Mouse (Mus musculus): Measurements from ENCODE around the gene BC030867. TPM values are rescaled to one million over a fixed set of nuclear protein-coding genes. Genes with fewer than 3 reads are reported as not detected.
A peak's percentile ranks its signal among the peaks of the same experiment; 100 is the strongest.

BC030867 gene
- total and polyA plus RNA-seq, 2 experiments, result 0.38 TPM; not detected in 1

DNA sequence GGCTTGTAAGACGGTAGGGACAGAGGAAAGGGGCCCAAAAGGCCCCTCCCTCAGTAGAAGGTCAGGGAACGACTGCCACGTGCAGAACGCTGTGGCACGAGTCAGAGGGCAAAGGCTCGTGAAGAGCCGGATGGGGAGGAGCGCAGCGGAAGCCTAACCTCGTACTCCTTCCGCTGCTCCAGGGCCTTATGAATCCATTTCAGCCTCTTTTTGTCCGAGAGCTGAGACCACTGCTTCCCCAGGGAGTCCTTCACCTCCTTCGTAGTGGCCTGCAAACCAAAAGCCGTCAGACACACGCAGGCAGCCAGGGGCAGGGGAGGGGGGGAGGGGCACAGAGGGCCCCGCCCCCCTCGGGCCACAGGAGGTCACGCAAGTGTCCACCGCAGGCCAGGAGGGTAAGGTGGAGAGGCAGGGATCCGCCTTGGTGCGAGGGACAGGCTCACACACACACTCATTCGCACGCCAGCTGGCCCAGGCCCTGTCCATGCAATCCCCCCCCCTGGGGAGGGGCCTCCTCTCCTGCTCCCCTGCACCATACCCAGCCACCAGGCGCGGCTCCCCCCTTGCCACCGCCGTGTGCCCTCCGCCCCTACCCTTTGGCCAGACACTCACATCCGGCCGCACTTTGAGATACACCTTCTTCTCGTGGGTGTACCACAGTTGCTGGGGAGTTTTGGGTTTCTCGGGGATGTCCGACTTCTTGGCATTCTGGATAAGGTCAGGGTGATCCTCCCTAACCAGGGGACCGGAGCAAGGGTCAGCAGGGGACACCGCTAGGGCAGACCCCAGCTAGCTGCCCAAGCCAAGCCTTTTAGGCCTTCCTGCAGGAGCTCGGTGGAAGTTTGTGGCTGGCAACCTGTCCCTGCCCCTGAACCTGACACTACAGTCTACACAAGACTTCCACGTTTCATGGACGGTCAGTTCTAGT is 62.4 kb downstream of the BC030867 start:
- Histone ChIP-seq H3K27ac (replicated peaks; ENCODE audit: insufficient read depth, low read depth, low read length) (peak overlapping the region; percentile 56; the same call in 1 of the 2 replicates), H3K36me3 (ENCODE audit: control insufficient read depth, insufficient read depth, low read length) (peaks cover 19% of the 10 kb centered on the region), H3K9ac (ENCODE audit: low read depth, low read length) (peak overlapping the region; percentile 46), H3K27me3 (ENCODE audit: control insufficient read depth, insufficient read depth, low read length) (no peaks in the 10 kb centered on the region), H3K79me2 (ENCODE audit: control insufficient read depth, insufficient read depth, low read length) (peaks cover under 1% of the 10 kb centered on the region; the same call in 1 of the 2 replicates), H3K4me3 (ENCODE audit: insufficient read depth, low read depth, low read length) (peak overlapping the region; percentile 22), H3K4me1 (ENCODE audit: control insufficient read depth, insufficient read depth, low read length) (peaks cover 5% of the 10 kb centered on the region)
- WGBS, result 43% methylated on average over 38 of the region's 38 CpGs
- peak; percentile 59 for DNase-seq (ENCODE audit: extremely low read depth, low read depth, low spot score)
- TF ChIP-seq POLR2A (IDR thresholded peaks at IDR 0.05; ENCODE audit: extremely low read depth, insufficient read depth, low read length) (no peak), CTCF (IDR thresholded peaks at IDR 0.05; ENCODE audit: low read depth, low read length) (no peak)

DNA sequence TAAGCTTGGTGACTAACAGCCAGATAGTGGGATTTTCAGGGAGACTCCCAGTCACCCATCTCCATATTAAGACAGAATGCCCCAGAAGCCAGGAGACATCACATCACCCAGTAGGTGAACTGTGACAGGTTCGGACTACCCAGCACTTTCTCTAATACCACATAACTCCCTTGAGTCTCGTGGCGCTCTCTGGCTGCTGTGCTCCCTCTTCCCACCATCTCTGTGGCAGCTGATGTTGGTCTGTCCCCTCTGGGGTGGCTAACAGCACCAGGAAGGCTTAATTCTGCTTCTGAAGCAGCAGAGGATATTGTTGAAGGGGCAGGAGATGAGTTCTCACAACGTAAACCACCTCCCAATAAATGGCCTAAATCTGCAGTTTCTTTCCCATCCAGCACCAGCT is 63.3 kb downstream of the BC030867 start:
- Histone ChIP-seq H3K79me2 (ENCODE audit: control insufficient read depth, insufficient read depth, low read length) (peaks cover 8% of the 10 kb centered on the region), H3K4me1 (ENCODE audit: control insufficient read depth, insufficient read depth, low read length) (peaks cover 8% of the 10 kb centered on the region), H3K36me3 (ENCODE audit: control insufficient read depth, insufficient read depth, low read length) (peaks cover 19% of the 10 kb centered on the region), H3K27me3 (ENCODE audit: control insufficient read depth, insufficient read depth, low read length) (no peaks in the 10 kb centered on the region), H3K27ac (replicated peaks; ENCODE audit: insufficient read depth, low read depth, low read length) (no peak overlapping the region), H3K9ac (ENCODE audit: low read depth, low read length) (no peak overlapping the region), H3K4me3 (ENCODE audit: insufficient read depth, low read depth, low read length) (no peak overlapping the region)
- no peak for DNase-seq (ENCODE audit: extremely low read depth, low read depth, low spot score)
- TF ChIP-seq POLR2A (IDR thresholded peaks at IDR 0.05; ENCODE audit: extremely low read depth, insufficient read depth, low read length), result no peak
- TF ChIP-seq CTCF (IDR thresholded peaks at IDR 0.05; ENCODE audit: low read depth, low read length), result no peak
- 94% methylated on average over 4 of the region's 4 CpGs for WGBS

DNA sequence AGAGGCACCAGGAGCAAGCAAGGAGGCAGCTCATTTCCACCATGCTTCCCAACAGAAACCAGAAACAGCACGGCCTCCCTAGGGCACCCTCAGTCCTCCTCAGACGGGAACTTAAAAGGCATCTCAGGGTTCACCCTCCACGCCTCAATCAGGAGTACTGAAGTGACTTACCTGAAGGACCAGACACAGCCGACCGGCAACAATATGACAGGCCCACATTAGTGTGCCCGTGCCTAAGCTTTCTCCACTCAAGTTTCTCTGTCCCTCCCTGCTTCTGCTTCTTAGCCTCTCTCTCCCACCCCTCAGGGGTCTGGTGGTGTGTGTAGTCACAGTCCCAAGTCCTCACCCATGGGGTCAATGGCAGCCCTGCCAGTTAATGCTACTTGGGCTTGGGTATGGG is 63.9 kb downstream of the BC030867 start:
- Histone ChIP-seq H3K9ac (ENCODE audit: low read depth, low read length) (no peak overlapping the region), H3K4me1 (ENCODE audit: control insufficient read depth, insufficient read depth, low read length) (peaks cover 8% of the 10 kb centered on the region), H3K36me3 (ENCODE audit: control insufficient read depth, insufficient read depth, low read length) (peaks cover 14% of the 10 kb centered on the region)

DNA sequence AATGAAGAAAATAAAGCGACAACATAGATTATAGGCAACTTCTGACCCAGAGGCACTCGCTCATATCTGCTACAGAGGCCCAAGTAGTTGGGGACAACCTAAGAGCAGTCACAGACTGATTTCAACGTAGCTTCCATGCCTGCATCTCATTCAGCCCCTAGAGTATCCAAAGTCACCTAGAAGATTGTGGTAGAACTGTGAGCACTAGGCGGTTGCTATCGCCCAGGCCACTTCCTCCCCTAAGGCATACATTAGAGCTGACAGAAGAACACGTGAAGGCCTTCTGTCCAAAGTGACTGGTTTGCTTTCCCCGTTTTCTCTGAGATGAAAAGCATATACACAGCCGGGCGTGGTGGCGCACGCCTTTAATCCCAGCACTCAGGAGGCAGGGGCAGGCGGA is 65.6 kb downstream of the BC030867 start:
- Histone ChIP-seq H3K79me2 (ENCODE audit: control insufficient read depth, insufficient read depth, low read length) (peaks cover 14% of the 10 kb centered on the region), H3K4me1 (ENCODE audit: control insufficient read depth, insufficient read depth, low read length) (peaks cover 8% of the 10 kb centered on the region), H3K9ac (ENCODE audit: low read depth, low read length) (no peak overlapping the region), H3K27ac (replicated peaks; ENCODE audit: insufficient read depth, low read depth, low read length) (no peak overlapping the region), H3K27me3 (ENCODE audit: control insufficient read depth, insufficient read depth, low read length) (no peaks in the 10 kb centered on the region), H3K36me3 (ENCODE audit: control insufficient read depth, insufficient read depth, low read length) (peaks cover 13% of the 10 kb centered on the region), H3K4me3 (ENCODE audit: insufficient read depth, low read depth, low read length) (no peak overlapping the region)
- 93% methylated on average over 12 of the region's 12 CpGs for WGBS
- no peak for DNase-seq (ENCODE audit: extremely low read depth, low read depth, low spot score)
- TF ChIP-seq POLR2A (IDR thresholded peaks at IDR 0.05; ENCODE audit: extremely low read depth, insufficient read depth, low read length), result no peak
- no peak for TF ChIP-seq CTCF (IDR thresholded peaks at IDR 0.05; ENCODE audit: low read depth, low read length)

More for the DNA sequence above, 63.9 kb downstream of the BC030867 start:
- 94% methylated on average over 6 of the region's 6 CpGs for WGBS
- H3K27ac ChIP-seq (replicated peaks; ENCODE audit: insufficient read depth, low read depth, low read length), result no peak overlapping the region
- no peaks in the 10 kb centered on the region for H3K27me3 ChIP-seq (ENCODE audit: control insufficient read depth, insufficient read depth, low read length)
- H3K4me3 ChIP-seq (ENCODE audit: insufficient read depth, low read depth, low read length), result no peak overlapping the region
- DNase-seq (ENCODE audit: extremely low read depth, low read depth, low spot score), result no peak
- TF ChIP-seq POLR2A (IDR thresholded peaks at IDR 0.05; ENCODE audit: extremely low read depth, insufficient read depth, low read length) (no peak), CTCF (IDR thresholded peaks at IDR 0.05; ENCODE audit: low read depth, low read length) (no peak)
- peaks cover 14% of the 10 kb centered on the region for H3K79me2 ChIP-seq (ENCODE audit: control insufficient read depth, insufficient read depth, low read length)

Other genes starting within 250 kb of the BC030867 start
- gene Mpp3, start 220.4 kb upstream of the BC030867 start, total RNA-seq (2014; rRNA removed), result 0.07 and 0.28 TPM in 2 replicates
- 0.06 and 0.19 TPM in 2 replicates for gene Mpp3, start 220.4 kb upstream of the BC030867 start, polyA plus RNA-seq (2012; rRNA removed)
- 8.4 and 11.1 TPM in 2 replicates for gene Cd300lg, start 207.4 kb upstream of the BC030867 start, total RNA-seq (2014; rRNA removed)
- 12.2 and 13.3 TPM in 2 replicates for gene Cd300lg, start 207.4 kb upstream of the BC030867 start, polyA plus RNA-seq (2012; rRNA removed)
- gene Mpp2, start 160.4 kb upstream of the BC030867 start, total RNA-seq (2014; rRNA removed), result under 0.01 and 0.20 TPM in 2 replicates
- 0.20 and 0.22 TPM in 2 replicates for gene Mpp2, start 160.4 kb upstream of the BC030867 start, polyA plus RNA-seq (2012; rRNA removed)
- gene Ppy, start 147.6 kb upstream of the BC030867 start, total RNA-seq (2014; rRNA removed), result not detected in 2 replicates
- not detected in 2 replicates for gene Ppy, start 147.6 kb upstream of the BC030867 start, polyA plus RNA-seq (2012; rRNA removed)
- gene Pyy, start 141.1 kb upstream of the BC030867 start, total RNA-seq (2014; rRNA removed), result not detected in 2 replicates
- 0.35 TPM in 1 of 2 replicates, not detected in the other for gene Pyy, start 141.1 kb upstream of the BC030867 start, polyA plus RNA-seq (2012; rRNA removed)
- 58.6 and 81.5 TPM in 2 replicates for gene Nags, start 103.4 kb upstream of the BC030867 start, total RNA-seq (2014; rRNA removed)
- gene Nags, start 103.4 kb upstream of the BC030867 start, polyA plus RNA-seq (2012; rRNA removed), result 135 and 155 TPM in 2 replicates
- 4.2 and 7.7 TPM in 2 replicates for gene Tmem101, start 92.5 kb upstream of the BC030867 start, total RNA-seq (2014; rRNA removed)
- gene Tmem101, start 92.5 kb upstream of the BC030867 start, polyA plus RNA-seq (2012; rRNA removed), result 9.2 and 13.5 TPM in 2 replicates
- 11.4 and 14.1 TPM in 2 replicates for gene Lsm12, start 63.6 kb upstream of the BC030867 start, total RNA-seq (2014; rRNA removed)
- gene Lsm12, start 63.6 kb upstream of the BC030867 start, polyA plus RNA-seq (2012; rRNA removed), result 24.3 and 24.5 TPM in 2 replicates
- 2.8 and 3.6 TPM in 2 replicates for gene G6pc3, start 59.3 kb upstream of the BC030867 start, total RNA-seq (2014; rRNA removed)
- 17.1 and 25.9 TPM in 2 replicates for gene G6pc3, start 59.3 kb upstream of the BC030867 start, polyA plus RNA-seq (2012; rRNA removed)
- gene Hdac5, start 18.7 kb upstream of the BC030867 start, total RNA-seq (2014; rRNA removed), result 15.9 and 25.0 TPM in 2 replicates
- 38.2 and 60.5 TPM in 2 replicates for gene Hdac5, start 18.7 kb upstream of the BC030867 start, polyA plus RNA-seq (2012; rRNA removed)
- 0.09 TPM in 1 of 2 replicates, not detected in the other for gene Asb16, start 19.9 kb downstream of the BC030867 start, total RNA-seq (2014; rRNA removed)
- 0.16 and 0.20 TPM in 2 replicates for gene Asb16, start 19.9 kb downstream of the BC030867 start, polyA plus RNA-seq (2012; rRNA removed)
- gene Tmub2, start 36.0 kb downstream of the BC030867 start, total RNA-seq (2014; rRNA removed), result 18.1 and 19.0 TPM in 2 replicates
- gene Tmub2, start 36.0 kb downstream of the BC030867 start, polyA plus RNA-seq (2012; rRNA removed), result 33.5 and 34.2 TPM in 2 replicates
- gene Atxn7l3, start 47.7 kb downstream of the BC030867 start, total RNA-seq (2014; rRNA removed), result 7.1 and 8.5 TPM in 2 replicates
- 16.8 and 20.6 TPM in 2 replicates for gene Atxn7l3, start 47.7 kb downstream of the BC030867 start, polyA plus RNA-seq (2012; rRNA removed)
- gene Ubtf, start 70.9 kb downstream of the BC030867 start, total RNA-seq (2014; rRNA removed), result 19.4 and 19.5 TPM in 2 replicates
- gene Ubtf, start 70.9 kb downstream of the BC030867 start, polyA plus RNA-seq (2012; rRNA removed), result 12.7 and 12.8 TPM in 2 replicates
- gene Slc4a1, start 117.3 kb downstream of the BC030867 start, total RNA-seq (2014; rRNA removed), result 0.07 and 0.65 TPM in 2 replicates
- 0.07 and 0.10 TPM in 2 replicates for gene Slc4a1, start 117.3 kb downstream of the BC030867 start, polyA plus RNA-seq (2012; rRNA removed)
- gene Rundc3a, start 144.5 kb downstream of the BC030867 start, total RNA-seq (2014; rRNA removed), result 1.0 and 2.5 TPM in 2 replicates
- 1.2 and 2.1 TPM in 2 replicates for gene Rundc3a, start 144.5 kb downstream of the BC030867 start, polyA plus RNA-seq (2012; rRNA removed)
- gene Slc25a39, start 159.1 kb downstream of the BC030867 start, total RNA-seq (2014; rRNA removed), result 181 and 243 TPM in 2 replicates
- 1,099 and 1,182 TPM in 2 replicates for gene Slc25a39, start 159.1 kb downstream of the BC030867 start, polyA plus RNA-seq (2012; rRNA removed)
- 53.7 and 88.7 TPM in 2 replicates for gene Grn, start 181.4 kb downstream of the BC030867 start, total RNA-seq (2014; rRNA removed)
- 155 and 176 TPM in 2 replicates for gene Grn, start 181.4 kb downstream of the BC030867 start, polyA plus RNA-seq (2012; rRNA removed)
- gene Fam171a2, start 198.8 kb downstream of the BC030867 start, total RNA-seq (2014; rRNA removed), result 0.81 and 1.0 TPM in 2 replicates
- gene Fam171a2, start 198.8 kb downstream of the BC030867 start, polyA plus RNA-seq (2012; rRNA removed), result 1.4 and 1.8 TPM in 2 replicates
- gene Itga2b, start 221.2 kb downstream of the BC030867 start, total RNA-seq (2014; rRNA removed), result 1.6 and 2.5 TPM in 2 replicates
- 4.3 and 7.1 TPM in 2 replicates for gene Itga2b, start 221.2 kb downstream of the BC030867 start, polyA plus RNA-seq (2012; rRNA removed)